ENCODE assay signal across 8 mouse cellular contexts in the genomic region with DNA sequence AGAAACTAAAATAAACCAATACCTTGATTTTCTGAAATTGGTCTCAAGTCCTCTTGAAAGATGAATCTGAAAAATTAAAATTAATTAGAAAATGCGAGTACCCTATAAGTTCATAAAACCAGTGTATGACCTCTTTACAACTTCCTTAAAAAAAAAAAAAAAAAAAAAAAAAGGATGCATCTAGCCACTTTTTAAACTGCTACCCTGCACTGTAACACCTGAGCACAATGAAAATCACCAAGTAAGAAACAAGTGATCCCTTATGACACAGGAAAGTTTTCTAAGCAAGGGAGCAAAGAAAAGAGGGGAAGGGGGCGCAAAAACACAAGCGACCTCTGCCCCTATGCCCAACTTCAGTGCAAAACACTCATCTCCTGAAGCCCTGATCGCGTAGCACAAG. TPM values are rescaled to one million over a fixed set of nuclear protein-coding genes. Genes with fewer than 3 reads are reported as not detected.
DNase-seq lines count a peak whose midpoint lies in the region; ATAC-seq and TF ChIP-seq lines count a peak whose summit lies in the region.

No protein-coding gene starts in this region.

- ATAC-seq in heart, embryonic 14.5 days (ENCODE audit: insufficient number of reproducible peaks, insufficient read depth, low FRiP score, low read depth): no peak
- ATAC-seq in hindbrain, embryonic 13.5 days (ENCODE audit: low FRiP score): no peak
- ATAC-seq in midbrain, embryonic 11.5 days (ENCODE audit: low FRiP score): peak; percentile 29; the same call in 1 of the 2 replicates

- H3K4me2 ChIP-seq in heart, embryonic 14.5 days (ENCODE audit: low read length): peak overlapping the region; percentile 84
- peak overlapping the region; percentile 69 for H3K4me2 ChIP-seq in hindbrain, embryonic 13.5 days
- peak overlapping the region; percentile 46 for H3K4me2 ChIP-seq in midbrain, embryonic 11.5 days

- no peak for DNase-seq in heart, postnatal 25 days (ENCODE audit: low spot score)
- peak; percentile 20 for DNase-seq in MEL (ENCODE audit: low read depth, low spot score)
- no peak for DNase-seq in midbrain, embryonic 11.5 days (ENCODE audit: low spot score, missing footprints)
- no peak for DNase-seq in B cell, adult 2 months
- no peak for DNase-seq in left cerebral cortex, adult 9 months (ENCODE audit: low spot score in 2 of 2)
- no peak for DNase-seq in thymus, adult 18-20 months

- H3K9me3 ChIP-seq in heart, embryonic 14.5 days (ENCODE audit: control insufficient read depth, low read length): no peaks in the 10 kb centered on the region
- H3K9me3 ChIP-seq in MEL (replicated peaks; ENCODE audit: insufficient read depth, low read length): no peaks in the 10 kb centered on the region
- no peaks in the 10 kb centered on the region for H3K9me3 ChIP-seq in hindbrain, embryonic 13.5 days
- no peaks in the 10 kb centered on the region for H3K9me3 ChIP-seq in midbrain, embryonic 11.5 days (ENCODE audit: control insufficient read depth, low read length)

- no peak for TF ChIP-seq EP300 in MEL (IDR thresholded peaks at IDR 0.05; ENCODE audit: low read depth in 1 of 2, low read length in 2 of 2)

- WGBS in heart, embryonic 14.5 days: 1% methylated on average over 5 of the region's 5 CpGs
- 3% methylated on average over 5 of the region's 5 CpGs for WGBS in hindbrain, embryonic 13.5 days
- WGBS in midbrain, embryonic 11.5 days: 0% methylated on average over 5 of the region's 5 CpGs

- peaks cover 23% of the 10 kb centered on the region for H3K79me2 ChIP-seq in MEL (ENCODE audit: control insufficient read depth, insufficient read depth, low read length, poor library complexity)

- H3K4me3 ChIP-seq in heart, embryonic 14.5 days (ENCODE audit: control insufficient read depth in 1 of 2, insufficient read depth in 1 of 2, low read depth in 1 of 2, low read length in 2 of 2): peak overlapping the region; percentile 72 to 88
- peak overlapping the region; percentile 85 to 96 for H3K4me3 ChIP-seq in MEL (ENCODE audit: control insufficient read depth in 1 of 2, insufficient read depth in 1 of 2, low read depth in 2 of 2, low read length in 2 of 2)
- H3K4me3 ChIP-seq in hindbrain, embryonic 13.5 days: peak overlapping the region; percentile 65
- H3K4me3 ChIP-seq in midbrain, embryonic 11.5 days (ENCODE audit: low read depth, low read length): peak overlapping the region; percentile 82

- no peaks in the 10 kb centered on the region for H3K27me3 ChIP-seq in heart, embryonic 14.5 days (ENCODE audit: control insufficient read depth, insufficient read depth, low read length)
- H3K27me3 ChIP-seq in MEL (ENCODE audit: control insufficient read depth in 1 of 2, insufficient read depth in 2 of 2, low read length in 2 of 2): no peaks in the 10 kb centered on the region
- no peaks in the 10 kb centered on the region for H3K27me3 ChIP-seq in hindbrain, embryonic 13.5 days
- no peaks in the 10 kb centered on the region for H3K27me3 ChIP-seq in midbrain, embryonic 11.5 days (ENCODE audit: control insufficient read depth, insufficient read depth, low read length)

- H3K36me3 ChIP-seq in heart, embryonic 14.5 days (ENCODE audit: control insufficient read depth, insufficient read depth, low read length): peaks cover 12% of the 10 kb centered on the region
- H3K36me3 ChIP-seq in MEL (ENCODE audit: control insufficient read depth in 1 of 2, insufficient read depth in 2 of 2, low read length in 2 of 2): peaks cover 0 to 15% of the 10 kb centered on the region in 2 experiments; a peak in 3 of 4 replicates
- peaks cover 4% of the 10 kb centered on the region for H3K36me3 ChIP-seq in hindbrain, embryonic 13.5 days
- no peaks in the 10 kb centered on the region for H3K36me3 ChIP-seq in midbrain, embryonic 11.5 days (ENCODE audit: control insufficient read depth, insufficient read depth, low read length)

- intact Hi-C loops in heart, postnatal 25 days (cut with DNase I): loop anchor here (5.0 kb wide), 1 partner anchor 402 kb away; no protein-coding TSS in a partner anchor

- no peak for TF ChIP-seq RAD21 in MEL (IDR thresholded peaks at IDR 0.05; ENCODE audit: low read depth, low read length)

- no peak for TF ChIP-seq POLR2A in MEL (IDR thresholded peaks at IDR 0.05; ENCODE audit: control insufficient read depth in 1 of 2, insufficient read depth in 1 of 2, low read depth in 1 of 2, low read length in 2 of 2, poor library complexity in 1 of 2)

- no peak for TF ChIP-seq CTCF in MEL (IDR thresholded peaks at IDR 0.05 in 2 of 3, conservative IDR thresholded peaks at IDR 0.05 in 1 of 3; ENCODE audit: control insufficient read depth in 1 of 3, insufficient read depth in 1 of 3, low read depth in 2 of 3, low read length in 3 of 3, poor library complexity in 1 of 3, severe bottlenecking in 1 of 3)

- H3K27ac ChIP-seq in heart, embryonic 14.5 days (replicated peaks in 1 of 2; ENCODE audit: control insufficient read depth in 1 of 2, insufficient read depth in 1 of 2, low read depth in 2 of 2, low read length in 2 of 2): peak overlapping the region; percentile 80 to 88
- peak overlapping the region; percentile 90 for H3K27ac ChIP-seq in MEL (ENCODE audit: control insufficient read depth, low read depth, low read length)
- peak overlapping the region; percentile 84 for H3K27ac ChIP-seq in hindbrain, embryonic 13.5 days
- peak overlapping the region; percentile 35; the same call in 1 of the 2 replicates for H3K27ac ChIP-seq in midbrain, embryonic 11.5 days (ENCODE audit: low read depth, low read length)

- H3K4me1 ChIP-seq in heart, embryonic 14.5 days (ENCODE audit: control insufficient read depth in 2 of 2, insufficient read depth in 2 of 2, low read length in 2 of 2): peaks cover 0 to 10% of the 10 kb centered on the region in 2 experiments; a peak in 2 of 4 replicates
- H3K4me1 ChIP-seq in MEL (ENCODE audit: control insufficient read depth in 1 of 2, insufficient read depth in 2 of 2, low read length in 2 of 2): peaks cover 0 to 2% of the 10 kb centered on the region in 2 experiments; a peak in 2 of 4 replicates
- H3K4me1 ChIP-seq in hindbrain, embryonic 13.5 days (replicated peaks): peaks cover 20% of the 10 kb centered on the region
- peaks cover 4% of the 10 kb centered on the region; the same call in 1 of the 2 replicates for H3K4me1 ChIP-seq in midbrain, embryonic 11.5 days (ENCODE audit: control insufficient read depth, insufficient read depth, low read length)

- peak overlapping the region; percentile 82 for H3K9ac ChIP-seq in heart, embryonic 14.5 days (ENCODE audit: low read length)
- peak overlapping the region; percentile 92 for H3K9ac ChIP-seq in MEL (ENCODE audit: control insufficient read depth, low read depth, low read length, poor library complexity, severe bottlenecking)
- H3K9ac ChIP-seq in hindbrain, embryonic 13.5 days: peak overlapping the region; percentile 74
- peak overlapping the region; percentile 86 for H3K9ac ChIP-seq in midbrain, embryonic 11.5 days (ENCODE audit: low read length)

TF ChIP-seq in MEL, 35 proteins besides CTCF, POLR2A, EP300 and RAD21:
- TF ChIP-seq ZNF384 (IDR thresholded peaks at IDR 0.05; ENCODE audit: low read depth, low read length) (peak; percentile 95), TCF12 (IDR thresholded peaks at IDR 0.05; ENCODE audit: low read depth, low read length) (no peak)

RNA-seq across cellular contexts. Expression of gene Cdkal1, which starts 0.6 kb away (rescaled TPM):
- 24.9 and 28.3 TPM in 2 replicates for polyA plus RNA-seq in heart, embryonic 14.5 days (2014; fragmentation: Nextera tagmentation; extraction: Ambion mirVana)
- total RNA-seq in heart, postnatal 25 days (2021): 10 to 100 TPM; 33.7 to 34.2 TPM
- 11.0 and 11.3 TPM in 2 replicates for total RNA-seq in MEL (2012; rRNA removed)
- polyA plus RNA-seq in MEL (2012; ENCODE audit: insufficient read depth in 1 of 2, insufficient read length in 2 of 2, low read depth in 1 of 2, low replicate concordance in 2 of 2, missing spikeins in 1 of 2): 10 to 100 TPM in 1 of 2 experiments, not detected in 1; 10.6 TPM
- 24.3 and 25.2 TPM in 2 replicates for polyA plus RNA-seq in hindbrain, embryonic 13.5 days (2015; fragmentation: Nextera tagmentation; extraction: Ambion mirVana)
- polyA plus RNA-seq in midbrain, embryonic 11.5 days (2014; fragmentation: Nextera tagmentation; extraction: Ambion mirVana): 35.1 and 35.7 TPM in 2 replicates

Comparison
In these comparisons a context has a peak if more than half of its experiments do, and no peak if none do; other contexts are left out.
1. H3K27ac ChIP-seq: peak in every context shown above with its lines; median percentile 90 in MEL; 84 in heart, embryonic 14.5 days; 84 in hindbrain, embryonic 13.5 days; 35 in midbrain, embryonic 11.5 days.